Mouse (Mus musculus) forebrain, embryonic 10.5 days (tissue): ENCODE data around the gene Slc4a1ap. TPM values are rescaled to one million over a fixed set of nuclear protein-coding genes. Genes with fewer than 3 reads are reported as not detected.

Experiments
- DNase-seq: peaks from one replicate; pipeline ENCODE4 v3.0.0-alpha.2; 2017; ENCODE audit warnings: low spot score; ENCODE audit errors: extremely low spot score
- H3K27ac ChIP-seq: fragments of 300-500 bp; sonication (generic); 2 replicates; pipeline ENCODE4 v1.5.1; 2016; ENCODE audit warnings: mild to moderate bottlenecking
- H3K27me3 ChIP-seq: fragments of 300-500 bp; sonication (generic); 2 replicates; pipeline ENCODE4 v1.6.1; 2016; ENCODE audit warnings: mild to moderate bottlenecking; ENCODE audit not compliant: poor library complexity, severe bottlenecking
- H3K36me3 ChIP-seq: fragments of 300-500 bp; sonication (generic); replicated peaks from 2 replicates; pipeline ENCODE4 v1.6.1; 2016; ENCODE audit warnings: mild to moderate bottlenecking, moderate library complexity
- H3K4me1 ChIP-seq: fragments of 300-500 bp; sonication (generic); 2 replicates; pipeline ENCODE4 v1.6.1; 2016
- H3K4me3 ChIP-seq: fragments of 300-500 bp; sonication (generic); 2 replicates; pipeline ENCODE4 v1.5.1; 2016; ENCODE audit warnings: mild to moderate bottlenecking, moderate library complexity
- H3K9me3 ChIP-seq: fragments of 300-500 bp; sonication (generic); 2 replicates; pipeline ENCODE4 v1.6.1; 2016; ENCODE audit warnings: mild to moderate bottlenecking, moderate library complexity
- WGBS: fragments of 180-500 bp; shearing (Covaris S2); methylation state at CpG from one replicate; pipeline ENCODE4 v1.1.7; 2016; 5-methylcytosine and 5-hydroxymethylcytosine counted together
- polyA plus RNA-seq: library from polyadenylated mRNA; unstranded; fragments of >200 nt; fragmentation: Nextera tagmentation; extraction: Ambion mirVana; gene quantifications from 2 replicates; pipeline ENCODE4 v1.2.1, GENCODE M21; 2016

Slc4a1ap gene
- polyA plus RNA-seq, 1 experiment from 2014 or later, result 29.2 TPM

DNA sequence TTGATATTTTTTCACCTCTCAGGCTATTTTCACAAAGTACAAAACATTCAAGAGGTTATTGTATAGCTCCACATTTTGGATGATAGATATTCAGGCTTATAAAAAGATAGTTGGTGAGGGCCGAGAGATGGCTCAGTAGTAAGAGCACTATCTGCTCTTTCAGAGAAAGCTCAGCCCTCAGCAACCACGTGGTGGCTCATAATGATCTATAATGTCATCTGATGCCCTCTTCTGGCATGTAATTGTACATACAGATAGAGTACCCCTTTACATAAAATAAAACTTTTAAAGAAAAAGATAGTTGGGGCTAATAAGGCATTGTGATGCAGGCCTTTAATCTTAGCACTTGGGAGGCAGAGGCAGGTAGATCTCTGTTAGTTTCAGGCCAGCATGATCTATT, 1.8 kb downstream of the Slc4a1ap start:
- Histone ChIP-seq H3K27ac (no peak overlapping the region), H3K9me3 (no peaks in the 10 kb centered on the region), H3K36me3 (peaks cover 50% of the 10 kb centered on the region), H3K4me1 (peaks cover 22% of the 10 kb centered on the region), H3K27me3 (no peaks in the 10 kb centered on the region), H3K4me3 (peak overlapping the region; percentile 81; the same call in 1 of the 2 replicates)
- no peak for DNase-seq
- 71% methylated on average over 2 of the region's 2 CpGs for WGBS

DNA sequence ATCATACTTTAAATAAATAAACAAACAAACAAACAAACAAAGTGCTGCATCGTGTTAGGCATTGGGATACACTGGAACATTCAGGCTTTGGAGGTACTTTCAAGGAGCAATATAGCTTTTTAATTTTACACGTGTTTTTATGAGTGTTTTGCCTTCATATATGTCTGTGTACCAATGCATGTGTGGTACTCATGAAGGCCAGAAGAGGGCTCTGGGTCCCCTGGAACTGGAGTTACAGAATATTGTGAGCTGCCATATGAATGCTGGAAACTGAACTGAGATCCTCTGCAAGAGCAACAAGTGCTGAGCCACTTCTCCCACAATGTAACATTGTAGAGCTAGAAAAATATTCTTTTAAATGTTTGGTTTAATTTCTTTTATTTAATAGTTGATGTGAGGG, 8.4 kb downstream of the Slc4a1ap start:
- 90% methylated on average over 2 of the region's 2 CpGs for WGBS
- DNase-seq, result no peak
- H3K27me3 ChIP-seq, result no peaks in the 10 kb centered on the region

DNA sequence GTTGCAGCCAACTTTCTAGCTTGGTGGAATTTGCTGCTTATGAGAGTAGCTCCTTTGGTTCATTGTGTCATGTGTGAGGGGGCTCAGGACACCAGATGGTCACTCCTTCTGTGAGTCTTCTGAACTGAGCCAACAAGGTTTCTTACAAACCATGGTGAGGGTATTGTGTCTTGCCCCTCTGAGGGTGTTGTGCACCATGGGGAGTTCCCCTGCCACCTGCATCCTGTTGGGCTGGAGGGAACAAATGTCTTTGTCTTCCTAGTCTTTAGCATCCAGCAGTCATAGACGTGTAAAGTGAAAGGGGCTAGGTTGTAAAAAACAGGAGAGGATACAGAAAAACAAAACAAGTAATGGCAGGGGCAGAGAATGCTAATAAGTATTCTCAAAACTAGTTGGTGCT, 32.6 kb downstream of the Slc4a1ap start:
- Histone ChIP-seq H3K36me3 (peaks cover 70% of the 10 kb centered on the region), H3K27me3 (no peaks in the 10 kb centered on the region), H3K4me3 (no peak overlapping the region), H3K4me1 (peaks cover 3% of the 10 kb centered on the region; the same call in 1 of the 2 replicates), H3K27ac (no peak overlapping the region), H3K9me3 (no peaks in the 10 kb centered on the region)
- WGBS, result 62% methylated on average over 1 of the region's 1 CpGs
- DNase-seq, result no peak

More for the DNA sequence above, 8.4 kb downstream of the Slc4a1ap start:
- Histone ChIP-seq H3K9me3 (no peaks in the 10 kb centered on the region), H3K4me3 (no peak overlapping the region), H3K36me3 (peaks cover 94% of the 10 kb centered on the region), H3K27ac (no peak overlapping the region), H3K4me1 (no peaks in the 10 kb centered on the region)

DNA sequence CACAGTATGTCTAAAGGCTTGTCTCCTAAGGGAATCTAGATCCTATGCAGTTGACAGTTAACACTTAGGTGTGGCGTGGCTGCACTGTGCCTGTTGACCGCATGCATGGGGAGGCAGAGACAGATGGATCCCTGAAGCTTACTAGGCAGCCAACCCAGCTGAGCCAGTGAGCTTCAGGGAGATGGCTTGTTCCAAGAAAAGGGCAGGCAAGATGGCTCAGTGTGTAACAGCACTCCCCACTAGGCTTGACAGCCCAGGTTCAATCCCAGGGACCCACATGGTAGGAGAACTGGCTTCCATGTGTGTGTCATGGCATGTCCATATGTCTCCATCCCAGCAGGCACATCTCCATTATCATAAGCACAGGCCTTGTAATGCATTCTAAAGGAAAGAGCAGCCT, 33.6 kb downstream of the Slc4a1ap start:
- Histone ChIP-seq H3K4me1 (peaks cover 3% of the 10 kb centered on the region; the same call in 1 of the 2 replicates), H3K27me3 (no peaks in the 10 kb centered on the region), H3K27ac (no peak overlapping the region), H3K4me3 (no peak overlapping the region), H3K9me3 (no peaks in the 10 kb centered on the region), H3K36me3 (peaks cover 67% of the 10 kb centered on the region)
- DNase-seq, result no peak
- WGBS, result 98% methylated on average over 2 of the region's 2 CpGs

DNA sequence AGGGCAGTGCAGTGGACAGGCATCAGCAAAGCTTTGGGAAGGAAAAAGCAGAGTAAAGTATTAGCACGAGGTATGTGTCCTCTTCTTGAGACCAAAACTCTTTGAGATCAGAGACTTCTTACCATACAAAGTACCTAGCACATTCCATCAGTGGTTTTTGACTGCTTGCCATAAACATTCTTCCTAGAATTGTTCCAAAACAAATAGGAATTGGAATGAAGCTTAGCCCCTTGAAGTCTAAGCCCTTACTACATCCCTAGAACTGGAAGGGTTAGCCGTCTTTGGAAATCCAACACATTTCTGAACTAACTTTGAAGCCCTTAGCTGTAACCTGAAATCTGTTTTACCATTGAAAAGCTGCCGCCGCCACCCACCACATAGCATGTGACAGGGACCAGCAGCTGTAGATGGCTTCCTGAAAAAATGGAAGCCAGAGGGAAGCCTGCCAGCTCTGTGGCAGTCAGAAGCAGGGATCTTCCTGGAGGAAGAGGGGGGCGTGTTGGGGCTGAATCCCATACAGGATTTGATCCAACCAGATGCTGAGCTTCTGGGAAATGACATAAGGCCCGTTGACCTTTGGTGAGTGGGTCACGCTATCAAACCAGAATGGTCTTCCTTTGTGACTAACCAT, 35.4 kb downstream of the Slc4a1ap start:
- peaks cover 3% of the 10 kb centered on the region; the same call in 1 of the 2 replicates for H3K4me1 ChIP-seq
- H3K36me3 ChIP-seq, result peaks cover 49% of the 10 kb centered on the region
- H3K27ac ChIP-seq, result no peak overlapping the region
- DNase-seq, result no peak
- no peaks in the 10 kb centered on the region for H3K9me3 ChIP-seq
- H3K4me3 ChIP-seq, result no peak overlapping the region
- WGBS, result 89% methylated on average over 7 of the region's 7 CpGs
- H3K27me3 ChIP-seq, result no peaks in the 10 kb centered on the region

DNA sequence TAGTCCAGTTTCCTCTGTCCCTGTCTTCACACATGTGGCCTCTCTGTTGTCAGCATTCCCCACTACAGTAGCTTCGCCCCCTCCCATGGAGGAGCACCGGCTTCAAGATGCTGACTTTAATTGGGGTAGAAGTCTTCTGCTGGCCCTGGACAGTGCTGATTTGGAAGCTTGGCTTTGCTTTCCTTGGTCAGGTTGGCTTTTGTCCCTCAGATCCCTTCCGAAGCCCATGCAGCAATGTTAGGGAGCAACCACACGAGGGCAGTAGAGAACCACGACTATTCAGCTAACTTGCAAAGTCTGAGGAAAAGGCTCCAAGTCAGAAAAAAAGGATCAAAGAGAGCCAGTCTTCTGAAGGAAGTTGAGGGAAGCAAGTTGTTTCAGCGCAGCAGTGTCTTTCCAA, 36.7 kb downstream of the Slc4a1ap start:
- peak; percentile 73 for DNase-seq
- Histone ChIP-seq H3K27ac (no peak overlapping the region), H3K36me3 (peaks cover 39% of the 10 kb centered on the region), H3K27me3 (no peaks in the 10 kb centered on the region), H3K9me3 (no peaks in the 10 kb centered on the region), H3K4me1 (peaks cover 3% of the 10 kb centered on the region; the same call in 1 of the 2 replicates), H3K4me3 (no peak overlapping the region)
- WGBS, result 12% methylated on average over 6 of the region's 6 CpGs

DNA sequence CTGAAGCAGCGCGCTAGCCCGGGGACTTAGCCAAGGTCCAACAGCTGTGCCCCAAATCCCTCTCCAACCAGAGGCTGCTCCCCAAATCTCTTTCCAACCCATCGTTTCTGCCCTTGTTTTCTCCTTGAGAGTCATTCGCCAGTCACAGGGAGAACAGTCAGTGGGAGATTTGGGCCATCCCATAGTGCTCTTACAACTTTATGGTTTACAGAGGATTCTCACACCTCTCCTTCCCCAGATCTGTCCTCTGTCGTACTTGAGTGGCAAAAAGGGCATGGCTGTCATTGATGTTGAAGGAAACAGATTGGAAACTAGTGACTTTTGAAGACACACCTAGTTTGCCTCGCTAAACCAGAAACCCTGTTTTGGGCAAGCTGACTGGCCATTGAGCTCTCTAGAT, 37.1 kb downstream of the Slc4a1ap start:
- Histone ChIP-seq H3K4me3 (no peak overlapping the region), H3K36me3 (peaks cover 37% of the 10 kb centered on the region)
- DNase-seq, result no peak

DNA sequence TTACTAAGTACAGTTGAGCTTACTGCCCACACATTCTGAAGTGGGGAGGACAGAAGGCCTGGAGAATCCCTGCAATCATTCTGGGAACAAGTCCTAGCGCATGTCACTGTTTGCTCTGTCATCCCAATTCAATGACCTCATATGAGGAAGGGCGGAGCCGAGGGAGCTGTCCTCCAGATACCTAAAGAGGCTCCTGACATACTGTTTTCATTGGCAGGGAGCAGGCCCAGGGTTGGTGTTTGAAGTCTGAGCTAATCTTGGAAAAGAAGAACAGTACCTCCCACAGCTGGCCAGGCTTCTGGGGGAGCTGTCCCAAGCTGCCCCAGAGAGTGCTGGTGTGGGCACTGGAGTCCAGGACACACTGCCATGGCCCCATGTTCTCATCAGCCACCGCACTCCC, 38.2 kb downstream of the Slc4a1ap start:
- Histone ChIP-seq H3K36me3 (peaks cover 26% of the 10 kb centered on the region), H3K4me1 (peaks cover 3% of the 10 kb centered on the region; the same call in 1 of the 2 replicates), H3K27me3 (no peaks in the 10 kb centered on the region), H3K27ac (no peak overlapping the region), H3K4me3 (no peak overlapping the region), H3K9me3 (no peaks in the 10 kb centered on the region)
- 92% methylated on average over 4 of the region's 4 CpGs for WGBS
- no peak for DNase-seq

More for the DNA sequence above, 37.1 kb downstream of the Slc4a1ap start:
- no peak overlapping the region for H3K27ac ChIP-seq
- H3K27me3 ChIP-seq, result no peaks in the 10 kb centered on the region
- WGBS, result 46% methylated on average over 7 of the region's 7 CpGs
- H3K4me1 ChIP-seq, result peaks cover 3% of the 10 kb centered on the region; the same call in 1 of the 2 replicates
- no peaks in the 10 kb centered on the region for H3K9me3 ChIP-seq

DNA sequence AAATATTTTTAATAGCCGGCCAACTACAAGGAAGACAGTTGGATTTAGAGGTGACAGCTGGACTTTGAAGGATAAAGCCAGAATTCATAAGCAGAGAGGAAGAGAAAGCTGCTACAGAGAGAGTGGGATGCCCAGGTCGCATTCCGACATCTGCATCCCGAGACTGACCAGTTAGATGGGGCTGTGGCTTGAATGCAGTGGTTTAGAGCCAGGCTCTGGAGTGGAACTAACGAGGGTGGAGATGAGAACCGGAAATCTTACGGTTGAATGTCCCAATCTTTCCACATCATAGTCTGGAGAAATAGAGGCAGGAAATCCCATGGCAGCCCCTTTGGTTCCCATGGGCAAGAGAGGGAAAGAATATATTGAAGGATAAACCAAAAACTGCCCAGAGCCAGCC, 39.2 kb downstream of the Slc4a1ap start:
- Histone ChIP-seq H3K9me3 (no peaks in the 10 kb centered on the region), H3K27me3 (no peaks in the 10 kb centered on the region)
- WGBS, result 74% methylated on average over 7 of the region's 7 CpGs

DNA sequence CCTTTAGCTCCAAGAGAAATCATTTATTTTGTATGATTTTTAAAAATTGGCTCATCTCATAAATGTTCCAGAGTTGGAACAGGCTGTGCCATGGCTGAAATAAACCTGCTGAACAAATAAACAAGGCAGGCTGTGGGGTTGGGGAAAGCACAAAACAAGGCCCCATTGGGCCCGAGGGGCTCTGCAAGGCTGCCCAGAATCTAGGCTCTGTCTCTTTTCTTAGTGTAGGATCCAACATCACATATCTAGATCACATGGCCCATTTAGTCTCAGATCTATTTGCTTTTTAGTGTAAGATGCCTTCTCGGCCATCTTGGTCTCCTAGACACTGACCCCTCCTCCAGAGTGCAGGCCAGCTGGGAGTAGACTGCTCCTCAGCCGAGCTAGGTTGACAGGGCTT, 39.7 kb downstream of the Slc4a1ap start:
- no peak overlapping the region for H3K4me3 ChIP-seq
- peaks cover 13% of the 10 kb centered on the region for H3K4me1 ChIP-seq
- H3K27ac ChIP-seq, result no peak overlapping the region
- no peaks in the 10 kb centered on the region for H3K9me3 ChIP-seq
- no peaks in the 10 kb centered on the region for H3K27me3 ChIP-seq
- 72% methylated on average over 3 of the region's 3 CpGs for WGBS
- peaks cover 18% of the 10 kb centered on the region for H3K36me3 ChIP-seq
- no peak for DNase-seq

More for the DNA sequence above, 39.2 kb downstream of the Slc4a1ap start:
- Histone ChIP-seq H3K4me1 (peaks cover 9% of the 10 kb centered on the region), H3K4me3 (no peak overlapping the region), H3K27ac (no peak overlapping the region), H3K36me3 (peaks cover 19% of the 10 kb centered on the region)
- DNase-seq, result no peak

DNA sequence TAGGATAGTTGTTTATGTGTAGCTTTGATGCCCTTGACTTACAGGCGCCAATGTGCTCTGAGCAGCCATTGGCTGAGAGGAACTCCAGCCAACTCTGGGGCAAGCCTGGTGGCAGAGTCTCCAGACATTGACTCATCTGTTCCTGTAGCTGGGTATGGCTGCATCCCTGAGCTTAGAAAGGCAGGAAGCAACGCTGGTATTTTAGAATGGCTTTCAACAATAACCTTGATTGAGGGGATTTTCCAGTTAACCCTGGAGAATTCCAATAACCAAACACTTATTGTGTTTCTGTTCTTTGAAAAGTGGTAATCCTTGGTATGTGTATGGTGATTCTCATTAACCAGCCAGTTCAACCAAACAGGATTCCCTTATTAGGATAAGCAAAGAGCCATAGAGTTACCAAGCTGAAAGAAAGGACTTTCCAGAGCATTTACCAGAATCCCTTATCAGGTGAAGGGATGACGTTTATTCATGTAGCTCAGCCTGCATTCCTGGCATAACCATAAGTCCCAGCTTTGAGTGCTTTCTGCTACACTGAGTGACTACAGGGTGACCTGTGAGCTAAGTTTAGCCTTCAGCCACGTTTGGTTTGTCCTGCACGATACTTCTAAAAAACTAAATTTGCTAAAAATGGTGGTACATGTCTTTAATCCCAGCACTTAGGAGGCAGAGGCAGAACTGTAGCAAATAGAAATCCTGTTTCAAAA, 41.3 kb downstream of the Slc4a1ap start:
- no peak overlapping the region for H3K4me3 ChIP-seq
- no peak overlapping the region for H3K27ac ChIP-seq
- DNase-seq, result no peak
- peaks cover 6% of the 10 kb centered on the region; the same call in 1 of the 2 replicates for H3K36me3 ChIP-seq
- H3K27me3 ChIP-seq, result no peaks in the 10 kb centered on the region
- H3K9me3 ChIP-seq, result no peaks in the 10 kb centered on the region
- 80% methylated on average over 5 of the region's 5 CpGs for WGBS
- peaks cover 15% of the 10 kb centered on the region for H3K4me1 ChIP-seq

DNA sequence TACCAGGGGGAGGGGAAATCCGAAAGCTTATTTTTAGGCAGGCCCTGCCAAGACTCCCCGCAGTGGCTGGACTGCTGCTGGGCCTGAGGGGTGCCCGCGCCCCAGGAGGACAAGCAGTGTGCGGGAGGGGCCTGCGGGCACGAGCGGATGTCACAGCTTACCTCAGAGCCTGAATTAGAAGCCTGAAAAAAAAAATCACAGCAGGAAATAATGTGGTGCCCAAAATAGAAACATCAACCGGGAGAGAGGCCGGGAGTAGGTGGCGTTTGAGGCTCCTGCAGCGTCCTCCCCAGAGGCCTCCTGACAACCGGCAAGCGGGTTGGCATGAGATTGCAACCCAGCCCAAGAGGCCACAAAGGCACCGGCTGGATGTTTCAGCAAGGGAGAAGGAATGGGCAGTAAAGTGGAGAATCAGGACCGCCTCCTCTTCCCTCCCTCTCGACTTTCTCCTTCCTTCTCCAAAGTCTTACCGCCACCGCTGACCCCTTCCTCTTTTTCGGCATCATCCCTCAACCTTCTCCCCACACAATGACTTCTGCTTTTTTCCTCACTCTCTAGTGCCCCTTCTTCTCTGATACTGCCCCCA, 44.3 kb downstream of the Slc4a1ap start:
- WGBS, result 15% methylated on average over 20 of the region's 20 CpGs
- peaks cover 11% of the 10 kb centered on the region for H3K4me1 ChIP-seq
- H3K27ac ChIP-seq, result no peak overlapping the region
- H3K9me3 ChIP-seq, result no peaks in the 10 kb centered on the region
- H3K4me3 ChIP-seq, result peak overlapping the region; percentile 9; the same call in 1 of the 2 replicates
- DNase-seq, result no peak
- no peaks in the 10 kb centered on the region for H3K36me3 ChIP-seq
- no peaks in the 10 kb centered on the region for H3K27me3 ChIP-seq

DNA sequence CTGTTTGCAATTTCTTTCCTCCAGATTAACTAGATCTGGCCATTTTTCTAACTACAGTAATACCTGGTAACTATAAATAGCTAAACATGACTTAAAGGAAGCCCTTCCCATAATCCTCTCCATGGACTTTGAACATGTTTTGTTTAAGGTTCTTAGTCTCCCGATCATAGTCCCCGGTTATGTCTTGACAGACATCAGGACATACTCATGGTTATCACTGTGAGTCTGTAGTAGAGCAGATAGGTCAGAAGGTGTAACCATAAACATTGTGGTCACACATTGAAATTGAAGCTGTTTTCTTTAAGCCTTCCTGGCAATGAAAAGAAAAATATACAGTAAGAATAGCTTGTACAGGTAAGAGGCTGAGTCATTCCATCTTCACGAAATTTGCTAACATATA, 46.9 kb downstream of the Slc4a1ap start:
- WGBS, result 96% methylated on average over 3 of the region's 3 CpGs
- Histone ChIP-seq H3K9me3 (no peaks in the 10 kb centered on the region), H3K27me3 (no peaks in the 10 kb centered on the region), H3K4me1 (peaks cover 11% of the 10 kb centered on the region), H3K36me3 (no peaks in the 10 kb centered on the region), H3K4me3 (no peak overlapping the region), H3K27ac (no peak overlapping the region)
- no peak for DNase-seq
